Mouse (Mus musculus): ENCODE measurements around the gene Pdk2.

Gene Pdk2

GRCm38 (mm10) chr11:95070140-95071107 lies 29.3 kb upstream of the Pdk2 start:
- no peak for DNase-seq

DNA sequence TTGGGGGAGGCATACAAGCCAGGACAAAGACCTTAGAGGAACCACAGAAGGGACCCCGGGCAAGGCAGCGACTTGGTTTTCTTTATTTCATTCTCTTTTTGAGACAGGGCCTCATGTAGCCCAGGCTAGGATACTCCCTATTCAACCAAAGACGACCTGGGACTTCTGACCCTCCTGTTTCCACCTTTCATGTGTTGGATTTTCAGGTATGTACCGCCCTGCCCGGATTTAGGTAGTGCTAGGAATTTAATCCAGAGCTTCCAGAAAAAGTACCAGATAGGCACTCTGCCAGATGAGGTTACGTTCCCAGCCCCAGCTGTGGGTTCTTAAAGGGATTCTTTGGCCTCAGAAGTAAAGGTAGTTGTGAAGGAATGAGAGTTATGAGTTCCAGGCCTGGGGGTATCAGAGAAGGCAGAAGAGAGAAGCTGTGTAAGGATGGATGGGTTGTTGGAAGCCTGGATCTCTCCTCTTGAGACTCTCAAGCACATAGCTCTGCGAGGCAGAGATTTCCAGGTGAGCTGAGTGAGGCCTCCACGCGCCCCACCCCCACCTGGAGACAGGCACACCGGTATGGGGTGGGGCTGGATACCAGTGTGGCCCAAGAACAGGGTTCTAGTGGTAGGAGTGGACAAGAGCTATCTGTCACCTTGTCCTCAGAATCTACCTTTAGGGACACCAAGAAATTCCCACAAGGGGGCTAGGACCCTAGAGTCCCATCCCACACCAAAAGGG lies 28.2 kb upstream of the Pdk2 start:
- DNase-seq = no peak

GRCm38 (mm10) chr11:95056768-95057501 lies 15.8 kb upstream of the Pdk2 start:
- DNase-seq = no peak

DNA sequence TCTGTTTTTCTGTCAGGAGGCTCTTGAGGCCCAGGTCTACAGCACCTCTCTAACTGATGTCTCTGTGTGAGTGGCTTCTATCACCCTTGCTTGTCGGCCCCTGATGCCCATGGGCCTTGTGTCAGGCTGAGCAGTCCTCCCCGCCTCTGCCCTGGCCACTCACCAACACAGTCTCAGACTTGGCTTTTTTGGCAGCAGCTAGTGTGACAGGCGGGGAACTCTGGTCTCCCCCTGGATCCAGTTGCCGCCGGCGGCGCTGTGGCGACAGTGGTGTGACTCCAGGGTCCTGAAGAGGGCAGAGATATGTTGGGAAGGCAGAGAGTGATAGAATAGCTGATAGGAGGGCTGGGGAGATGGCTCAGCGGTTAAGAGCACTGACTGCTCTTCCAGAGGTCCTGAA lies 11.9 kb upstream of the Pdk2 start:
- DNase-seq = no peak

GRCm38 (mm10) chr11:95046980-95047680 lies 6.0 kb upstream of the Pdk2 start:
- peak; percentile 73 for DNase-seq

DNA sequence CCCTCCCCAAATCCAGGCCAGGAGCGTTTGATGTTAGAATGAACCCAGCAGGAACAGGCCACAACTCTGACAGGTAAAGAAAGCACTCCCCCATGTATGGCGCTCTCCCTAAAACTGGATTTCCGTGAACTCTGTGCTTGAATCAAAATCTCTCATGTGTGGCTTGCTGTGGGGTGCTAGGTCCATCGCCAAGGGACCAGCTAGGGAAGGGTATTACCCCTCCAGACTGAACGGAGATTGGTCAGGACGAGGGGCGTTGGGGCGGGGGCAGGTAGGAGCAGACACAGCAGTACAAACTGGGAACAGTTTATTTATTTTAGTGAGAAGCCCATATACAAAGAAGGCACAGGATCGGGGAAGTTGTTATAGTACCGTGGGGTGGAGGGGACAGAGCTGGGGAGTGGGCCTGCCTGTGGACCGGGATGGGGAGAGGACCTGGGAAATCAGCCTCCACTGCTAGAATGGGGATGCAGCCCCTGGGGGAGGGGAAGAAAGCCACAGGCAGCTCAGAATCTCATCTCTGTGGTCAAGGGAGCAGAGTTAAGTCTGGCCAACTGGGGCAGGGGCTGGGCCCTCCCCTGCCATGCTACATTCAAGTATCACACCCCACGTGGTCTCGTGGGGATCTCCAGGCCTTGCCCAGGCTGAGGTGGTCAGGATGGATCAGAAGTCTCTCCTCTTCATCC lies 3.2 kb upstream of the Pdk2 start:
- no peak for DNase-seq

DNA sequence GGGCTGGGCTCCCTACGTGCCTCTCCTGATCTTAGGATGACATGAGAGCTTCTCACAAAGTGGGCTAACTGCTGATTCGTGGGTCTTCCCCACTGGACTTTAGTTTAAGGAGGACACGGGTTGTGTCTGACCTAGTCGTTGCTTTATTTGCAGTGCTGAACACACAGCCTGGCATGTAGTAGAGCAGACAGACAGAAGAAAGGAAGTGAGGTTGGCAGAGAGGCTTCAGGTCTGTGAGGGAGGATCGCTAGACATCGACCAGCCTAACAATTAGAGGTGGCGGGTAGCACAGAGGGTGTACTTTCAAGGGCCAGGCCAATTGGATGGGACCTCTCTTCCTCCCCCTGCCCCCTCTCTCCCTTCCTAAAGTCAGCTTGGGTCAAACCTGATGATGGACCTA lies 2.5 kb upstream of the Pdk2 start:
- no peak for DNase-seq

DNA sequence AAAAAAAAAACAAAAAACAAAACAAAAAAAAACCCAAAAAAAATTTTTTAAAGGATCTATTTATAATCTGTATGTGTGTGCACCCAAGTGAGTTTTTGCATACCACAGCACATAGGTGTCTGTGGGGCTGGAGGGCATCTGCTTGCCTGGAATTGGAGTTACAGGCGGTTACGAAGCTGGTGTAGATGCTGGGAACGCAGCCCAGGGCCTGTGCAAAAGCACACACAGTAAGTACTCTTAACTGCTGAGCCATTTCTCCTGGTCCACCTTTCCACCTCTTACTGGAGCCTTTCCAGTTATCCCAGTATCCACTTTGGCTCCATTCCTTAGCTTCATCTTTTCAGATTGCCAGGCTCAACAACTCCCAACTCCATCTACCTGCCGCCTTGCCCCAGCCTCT lies 1.9 kb upstream of the Pdk2 start:
- DNase-seq = no peak

GRCm38 (mm10) chr11:95042096-95042495 lies 942 bp upstream of the Pdk2 start:
- DNase-seq = peak; percentile 91

GRCm38 (mm10) chr11:95040491-95041138 lies 539 bp downstream of the Pdk2 start:
- DNase-seq = peak; percentile 92

DNA sequence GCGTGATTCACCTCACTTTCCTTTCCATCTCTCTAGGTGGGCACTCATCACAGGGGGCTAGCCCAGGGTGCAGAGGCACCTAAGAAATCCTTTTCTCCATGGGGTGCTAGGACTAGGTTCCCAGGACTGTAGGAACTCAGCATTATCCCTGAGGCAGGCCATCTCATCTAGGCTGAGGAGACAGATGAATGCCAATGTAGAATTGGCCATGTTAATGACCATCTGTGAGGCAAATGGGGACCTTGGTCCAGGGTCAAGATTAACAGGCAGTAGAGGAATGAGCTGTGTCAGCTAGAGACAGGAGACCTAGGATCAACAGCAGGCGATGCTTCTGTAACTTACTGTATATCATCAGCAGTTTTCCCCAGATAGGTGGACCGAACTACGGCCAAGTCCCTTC lies 1.4 kb downstream of the Pdk2 start:
- peak; percentile 53 for DNase-seq

DNA sequence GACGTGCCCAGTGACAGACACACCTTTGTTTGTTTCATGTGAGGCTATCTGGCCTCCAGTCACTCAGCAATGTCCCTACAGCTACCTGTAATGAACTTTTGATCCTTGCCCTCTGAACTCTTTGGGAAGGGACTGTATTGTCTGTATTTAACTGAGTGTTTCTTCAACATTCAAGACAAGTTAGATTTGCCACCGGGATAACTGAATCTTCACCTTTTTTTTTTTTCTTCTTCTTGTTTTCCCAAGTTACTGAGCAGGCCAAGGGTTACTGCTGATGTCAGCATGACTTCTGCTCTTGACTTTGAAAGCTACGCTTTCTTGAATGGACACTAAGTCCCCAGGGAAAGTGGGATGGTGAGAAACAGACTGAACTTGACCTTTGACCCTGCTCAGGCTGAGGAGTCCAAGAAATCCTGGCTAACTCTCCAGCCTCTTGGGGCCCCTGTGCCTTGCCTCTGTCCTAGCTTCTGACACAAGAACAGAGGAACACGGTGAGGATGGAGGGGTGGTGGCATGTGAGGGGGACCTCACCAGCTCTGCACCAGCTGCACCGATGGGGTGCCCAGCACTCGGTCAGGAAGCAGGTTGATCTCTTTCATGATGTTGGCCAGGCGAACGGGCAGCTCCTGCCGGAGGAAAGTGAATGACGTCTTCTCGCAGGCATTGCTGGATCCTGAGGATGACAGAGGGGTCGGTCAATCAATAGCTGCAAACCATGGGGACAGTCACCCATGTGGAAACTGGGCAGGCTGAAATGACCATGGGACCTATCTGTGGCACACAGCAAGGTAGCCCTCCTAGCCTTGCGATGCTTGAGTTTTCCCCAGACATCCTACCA lies 2.1 kb downstream of the Pdk2 start:
- peak; percentile 80 for DNase-seq

DNA sequence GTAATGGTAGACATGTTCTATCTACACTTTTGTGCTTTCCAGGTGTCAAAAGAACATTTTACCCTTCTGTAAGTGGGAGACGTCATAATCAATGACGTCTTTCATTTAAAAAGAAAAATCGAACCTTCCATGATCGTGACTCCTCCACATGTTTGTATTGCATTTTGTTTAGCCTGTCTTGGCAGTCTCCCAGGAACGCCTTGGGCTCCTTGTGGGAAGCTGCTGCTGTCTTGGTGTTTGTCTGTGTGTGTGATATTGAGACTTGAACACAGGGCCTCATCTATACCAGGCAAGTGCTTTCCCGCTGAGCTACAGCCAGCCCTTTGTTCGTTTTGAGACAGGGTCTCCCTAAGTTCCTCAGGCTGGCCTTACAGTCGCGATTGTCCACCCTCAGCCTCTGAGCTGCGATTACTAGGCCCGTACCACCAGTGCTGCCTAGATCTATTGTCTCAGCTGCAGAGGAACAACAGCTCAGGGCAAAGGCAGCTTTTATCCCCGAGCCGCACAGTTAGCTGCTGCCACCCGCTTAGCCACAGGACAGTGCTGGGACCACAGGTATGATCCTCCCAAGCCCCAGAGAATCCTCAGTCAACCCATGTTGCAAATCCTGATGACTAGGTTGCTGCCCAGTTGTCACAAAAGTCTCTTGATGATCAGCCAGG lies 2.9 kb downstream of the Pdk2 start:
- DNase-seq = no peak

- no peak for DNase-seq
These were observed 3.8 kb downstream of the Pdk2 start for GRCm38 (mm10) chr11:95037306-95037705.

GRCm38 (mm10) chr11:95036521-95036920 lies 4.6 kb downstream of the Pdk2 start:
- no peak for DNase-seq

DNA sequence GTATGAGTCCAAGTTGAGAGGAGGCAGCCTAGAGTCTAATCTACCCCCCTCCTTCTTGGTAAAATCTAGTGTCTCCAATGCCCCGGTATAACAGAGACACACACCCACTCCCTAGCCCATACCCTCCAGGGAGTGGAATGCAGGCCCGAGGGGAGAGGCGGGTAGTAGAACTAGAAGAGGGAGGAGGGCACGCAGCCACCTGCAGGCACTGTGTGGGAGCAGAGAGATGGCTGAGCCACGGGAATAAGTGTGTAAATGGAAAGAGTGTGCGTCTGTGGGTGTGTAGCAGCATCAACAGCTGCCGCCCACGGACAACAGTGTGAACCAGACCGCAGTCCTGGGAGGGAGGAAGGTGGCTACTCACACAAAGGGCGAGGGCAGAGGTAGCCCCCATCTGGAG lies 6.3 kb downstream of the Pdk2 start:
- DNase-seq = no peak

GRCm38 (mm10) chr11:95033617-95034016 lies 7.5 kb downstream of the Pdk2 start:
- DNase-seq = no peak

DNA sequence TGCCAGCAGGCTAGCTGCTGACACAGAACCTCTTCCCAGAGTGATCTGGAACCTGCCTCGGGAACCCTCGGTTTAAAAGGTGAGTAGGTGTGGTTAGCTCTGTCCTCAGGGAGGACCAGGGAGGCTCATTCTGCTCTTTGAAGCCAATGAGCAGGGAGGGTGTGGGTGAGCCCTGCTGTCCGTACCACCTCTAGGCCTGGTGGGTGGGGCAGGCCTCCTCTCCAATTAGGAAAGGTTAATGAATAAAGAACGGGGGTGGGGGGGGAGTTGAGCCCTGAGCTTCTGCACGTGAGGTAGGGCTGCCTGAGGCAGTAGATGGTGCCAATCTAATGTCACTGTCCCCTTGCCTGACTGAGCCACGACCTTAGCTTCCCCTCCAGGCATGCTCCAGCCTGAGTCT lies 8.2 kb downstream of the Pdk2 start:
- peak; percentile 48 for DNase-seq

DNA sequence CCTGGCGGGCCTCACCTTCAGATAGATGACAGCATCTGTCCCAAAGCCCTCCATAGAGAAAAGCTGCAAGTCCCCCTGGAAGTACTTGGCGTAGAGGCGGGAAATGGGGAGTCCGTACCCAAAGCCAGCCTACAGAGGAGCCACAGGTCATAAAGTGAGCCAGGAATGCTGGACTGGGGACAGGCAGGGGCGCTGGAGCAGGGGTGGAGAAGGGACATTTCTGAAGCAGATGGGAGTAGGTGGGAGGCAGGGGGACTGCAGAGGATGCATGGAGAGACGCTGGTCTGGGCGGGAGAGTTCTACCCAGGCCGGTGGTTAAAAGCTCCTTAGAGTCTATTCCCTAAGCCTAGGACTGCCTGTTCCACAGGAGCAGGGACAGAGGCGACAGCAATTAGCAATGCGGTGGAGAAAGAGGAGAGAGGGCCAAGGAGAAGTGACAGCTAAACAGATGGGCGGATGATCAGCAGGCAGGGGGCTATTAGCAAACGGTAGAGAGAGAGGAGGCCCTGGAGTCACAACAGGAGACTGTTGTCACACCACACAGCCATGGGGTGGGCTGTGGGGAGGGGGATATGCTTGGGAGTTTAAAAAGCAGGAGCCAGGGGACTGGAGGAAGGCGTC lies 13.2 kb downstream of the Pdk2 start:
- no peak for DNase-seq

DNA sequence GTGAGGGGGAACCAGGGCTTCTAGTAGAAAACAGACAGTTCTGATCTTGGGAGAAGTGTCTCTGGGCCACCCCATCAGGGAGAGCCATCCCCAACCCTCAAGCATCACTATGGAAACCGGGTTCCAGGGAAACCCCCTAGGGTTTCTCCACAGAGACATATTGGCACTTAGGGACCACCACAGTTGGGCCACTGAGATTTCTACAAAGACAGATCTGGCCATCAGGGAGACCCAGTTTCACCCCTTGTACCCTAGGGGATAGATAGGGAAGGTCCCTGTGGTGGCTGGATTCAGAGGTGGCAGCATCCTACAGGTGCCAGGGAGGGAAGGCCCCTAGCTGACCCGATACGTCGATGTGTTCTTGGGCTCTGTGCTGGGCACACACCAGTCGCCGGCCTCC lies 14.3 kb downstream of the Pdk2 start:
- DNase-seq = no peak
